Mouse (Mus musculus) liver, embryonic 14.5 days (tissue): ENCODE measurements around the gene Higd2a.

Experiments used
- CTCF ChIP-seq: IDR thresholded peaks from 2 replicates; pipeline ENCODE4 v1.5.1; 2016; ENCODE audit warnings: antibody characterized with exemption, low read depth, control low read depth
- EP300 ChIP-seq: IDR thresholded peaks from 2 replicates; pipeline ENCODE4 v1.6.1; 2016; ENCODE audit warnings: antibody characterized with exemption, low read depth

GRCm38 (mm10) chr13:54562562-54562961 lies 27.4 kb upstream of the Higd2a start:
- TF ChIP-seq CTCF (no peak), EP300 (no peak)
